Mouse (Mus musculus) T-helper 1 cell (primary cell): ENCODE results near the gene Slc45a1.
"Not testable (repeated sequence)": the region's sequence is repeated elsewhere in the genome, so short reads cannot be mapped to it uniquely, and the experiment has no call there.

Experiments used
- in situ Hi-C: fragments of 300-600 bp; cut with MboI, MseI; formaldehyde crosslinking; loops from one replicate; pipeline ENCODE4 v1.15.1; 2025; ENCODE audit warnings: high pct_unique_total_duplicates

The Slc45a1 gene

GRCm38 (mm10) chr4:150605804-150606203, 46.2 kb downstream of the Slc45a1 start:
- in situ Hi-C loops: no loop called here

- in situ Hi-C loops: no loop called here
These were observed 48.5 kb downstream of the Slc45a1 start for GRCm38 (mm10) chr4:150603366-150604061.

GRCm38 (mm10) chr4:150601489-150601888, 50.5 kb downstream of the Slc45a1 start:
- in situ Hi-C loops: no loop called here

- in situ Hi-C loops: not testable (repeated sequence)
These were observed 51.5 kb downstream of the Slc45a1 start for GRCm38 (mm10) chr4:150600503-150600902.

GRCm38 (mm10) chr4:150599119-150599992, 52.6 kb downstream of the Slc45a1 start:
- in situ Hi-C loops: no loop called here

DNA sequence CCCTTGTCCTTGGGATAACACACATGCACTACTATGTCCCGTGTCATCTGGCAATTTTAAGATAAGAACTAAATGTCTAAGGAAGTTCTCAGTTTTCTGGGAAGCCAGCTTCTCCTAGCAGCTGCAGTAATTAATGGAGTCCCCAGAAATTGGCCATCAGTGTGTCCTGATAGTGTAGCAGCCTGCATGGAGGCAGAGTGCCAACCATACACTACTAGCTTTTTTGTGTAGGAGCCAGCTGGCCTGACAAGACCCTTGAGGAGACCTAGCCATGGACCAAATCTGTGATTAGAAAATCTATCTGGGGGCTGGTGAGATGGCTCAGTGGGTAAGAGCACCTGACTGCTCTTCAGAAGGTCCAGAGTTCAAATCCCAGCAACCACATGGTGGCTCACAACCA, 53.3 kb downstream of the Slc45a1 start:
- in situ Hi-C loops: no loop called here

GRCm38 (mm10) chr4:150595991-150596390, 56.0 kb downstream of the Slc45a1 start:
- in situ Hi-C loops: no loop called here

GRCm38 (mm10) chr4:150595071-150595470, 56.9 kb downstream of the Slc45a1 start:
- in situ Hi-C loops: no loop called here

DNA sequence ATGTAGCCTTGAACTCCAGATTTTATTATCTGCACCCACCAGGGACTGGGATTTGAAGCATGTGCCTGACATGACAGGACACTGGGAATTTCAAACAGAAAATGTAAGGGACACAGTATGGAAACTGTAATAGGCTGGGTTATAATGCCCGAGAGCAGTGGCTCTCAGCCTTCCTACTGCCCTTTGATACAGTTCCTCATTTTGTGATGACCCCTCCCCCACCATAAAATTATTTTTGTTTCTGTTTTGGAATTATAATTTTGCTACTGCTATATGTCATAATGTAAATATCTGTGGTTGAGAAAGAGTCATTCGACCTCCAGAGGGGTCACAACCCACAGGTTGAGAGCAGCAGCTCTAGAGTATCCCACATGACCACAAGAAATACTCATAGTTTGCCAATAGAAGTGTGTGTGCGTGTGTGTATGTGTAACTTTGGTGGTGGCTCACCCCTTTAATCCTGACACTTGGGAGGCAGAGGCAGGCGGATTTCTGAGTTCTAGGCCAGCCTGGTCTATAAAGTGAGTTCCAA, 57.6 kb downstream of the Slc45a1 start:
- in situ Hi-C loops: no loop called here

DNA sequence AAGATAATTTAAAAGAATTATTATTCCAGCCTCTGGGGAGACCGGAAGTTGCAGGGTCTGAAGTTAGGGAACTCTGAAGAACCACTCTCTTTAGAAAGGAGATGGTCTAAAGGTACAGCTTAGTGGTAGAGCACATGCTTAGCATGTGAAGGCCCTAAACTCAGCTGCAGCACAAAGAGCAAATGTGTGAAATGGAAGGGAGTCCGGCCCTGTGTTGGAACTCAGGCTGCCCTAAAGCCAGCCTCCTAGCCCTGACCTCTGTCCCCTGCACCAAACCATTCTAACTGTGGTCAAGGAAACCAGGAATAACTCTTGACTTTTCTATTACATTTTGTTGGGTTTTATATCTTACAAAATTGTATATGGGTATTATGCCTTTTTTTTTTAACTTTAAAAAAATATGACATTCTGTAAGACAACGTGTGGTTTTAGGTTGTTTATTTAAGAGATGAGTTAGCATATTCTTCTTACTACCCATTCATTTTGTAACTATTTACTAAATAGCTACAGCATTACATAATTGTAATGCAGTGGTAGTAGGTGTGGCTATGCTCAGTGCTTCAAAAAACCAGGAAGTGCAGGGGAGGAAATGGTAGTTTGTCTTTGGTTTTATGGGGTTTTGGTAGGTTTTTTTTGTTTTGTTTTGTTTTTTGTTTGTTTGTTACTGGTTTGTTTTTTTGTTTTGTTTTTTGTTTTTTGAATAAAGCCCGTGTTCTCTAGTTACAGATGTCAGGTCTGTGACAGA, 58.3 kb downstream of the Slc45a1 start:
- in situ Hi-C loops: no loop called here

- in situ Hi-C loops: no loop called here
These were observed 59.9 kb downstream of the Slc45a1 start for GRCm38 (mm10) chr4:150592087-150592486.

DNA sequence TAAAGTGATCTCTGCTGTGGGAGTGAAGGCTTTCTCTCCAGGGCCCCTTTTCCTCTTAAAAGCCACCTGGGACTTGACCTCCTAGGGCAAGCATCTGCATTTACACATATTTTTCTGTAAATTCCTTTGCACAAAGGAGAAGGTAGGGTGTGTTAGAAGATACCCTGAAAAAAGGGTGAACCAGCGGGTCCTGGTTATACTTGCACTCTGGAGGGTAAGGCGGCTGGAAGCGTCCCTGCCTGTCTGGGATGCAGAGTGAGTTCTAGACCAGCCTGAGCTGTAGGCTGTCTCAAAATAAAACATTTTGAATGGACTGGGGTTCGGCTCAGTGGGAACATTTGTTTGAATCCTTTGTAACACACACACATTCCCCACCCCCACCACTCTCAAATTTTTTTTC, 60.4 kb downstream of the Slc45a1 start:
- in situ Hi-C loops: no loop called here

- in situ Hi-C loops: no loop called here
These were observed 61.2 kb downstream of the Slc45a1 start for GRCm38 (mm10) chr4:150590621-150591282.

- in situ Hi-C loops: no loop called here
These were observed 63.7 kb downstream of the Slc45a1 start for GRCm38 (mm10) chr4:150588300-150588621.

- in situ Hi-C loops: no loop called here
These were observed 64.2 kb downstream of the Slc45a1 start for GRCm38 (mm10) chr4:150587597-150588299.

DNA sequence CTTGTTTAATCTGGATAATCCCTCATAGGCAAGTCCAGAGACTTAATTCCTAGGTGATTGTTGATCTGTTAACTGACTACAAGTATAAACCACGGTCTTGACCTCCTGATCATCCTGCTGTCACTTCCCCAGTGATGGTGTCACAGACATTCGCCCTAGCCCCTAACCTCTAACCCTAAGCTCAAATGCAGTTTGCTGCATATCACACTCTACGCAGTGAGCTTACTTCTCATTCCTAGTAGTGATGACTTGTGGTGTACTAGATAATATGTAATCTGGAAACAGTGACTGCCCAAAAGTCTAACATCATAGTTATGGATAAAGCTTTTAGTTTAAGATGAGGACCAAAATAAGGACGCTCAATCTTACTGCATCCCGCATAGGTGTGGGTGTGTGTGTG, 65.7 kb downstream of the Slc45a1 start:
- in situ Hi-C loops: no loop called here

GRCm38 (mm10) chr4:150585800-150586199, 66.2 kb downstream of the Slc45a1 start:
- in situ Hi-C loops: no loop called here

DNA sequence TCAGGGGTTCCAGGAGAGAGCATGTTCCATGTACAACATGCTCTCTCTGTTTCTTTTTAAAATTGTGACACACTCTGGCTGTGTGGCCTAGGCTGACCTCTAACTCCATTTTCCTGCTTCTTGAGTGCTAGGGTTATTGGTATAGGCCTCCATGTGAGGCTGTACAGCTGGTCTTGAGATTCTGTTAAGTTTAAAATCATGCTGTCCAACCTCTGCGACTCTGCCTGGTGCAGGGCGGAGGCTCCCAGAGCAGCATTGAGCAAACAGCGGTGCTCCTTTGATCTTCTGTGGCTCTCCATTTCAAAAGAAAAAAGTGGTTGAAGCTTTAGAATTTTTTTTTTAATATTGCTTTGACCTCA, 68.2 kb downstream of the Slc45a1 start:
- in situ Hi-C loops: no loop called here

DNA sequence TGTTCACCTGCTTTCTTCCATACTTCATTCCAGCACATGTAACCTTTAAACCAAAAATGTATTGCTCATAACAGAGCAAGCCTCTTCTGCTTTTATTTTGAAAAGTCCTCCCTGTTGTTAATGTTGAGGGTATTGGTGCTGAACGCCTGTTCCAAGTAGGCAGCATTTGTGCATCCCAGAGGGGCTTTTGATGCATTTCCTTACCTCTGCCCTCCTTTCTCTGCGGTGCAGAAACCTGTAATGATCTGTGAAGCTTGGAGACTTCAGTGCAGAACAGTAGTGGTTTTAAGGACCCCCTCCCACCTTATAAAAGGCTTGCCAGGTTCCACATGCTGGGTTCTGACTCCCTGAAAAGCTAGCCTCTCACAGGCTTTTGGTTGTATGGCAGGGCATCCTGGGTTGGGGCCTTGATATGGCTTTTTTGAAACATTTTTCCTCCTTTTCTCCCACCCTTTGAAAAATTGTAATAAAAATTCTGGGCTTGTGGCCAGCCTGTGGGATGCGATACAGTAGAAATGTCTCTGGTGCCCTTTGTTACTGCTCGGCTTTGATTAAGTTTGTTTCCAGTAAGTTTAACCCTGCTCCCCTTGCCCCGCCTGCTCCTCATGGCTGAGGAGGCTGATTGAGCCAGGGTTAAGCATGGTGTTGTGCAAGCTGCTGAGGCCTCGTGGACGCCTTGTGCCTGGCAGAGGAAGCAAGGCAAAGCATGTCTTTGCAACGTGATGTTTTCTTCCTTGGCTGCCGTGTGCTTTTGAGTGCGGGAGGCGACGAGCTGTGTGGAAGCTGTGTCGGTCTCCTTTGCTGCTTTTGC, 68.8 kb downstream of the Slc45a1 start:
- in situ Hi-C loops: no loop called here
